Mouse (Mus musculus) cerebellum, adult 2 months (tissue): ENCODE results near the gene Zfp113.

Experiments
- CTCF ChIP-seq: fragments of 200-500 bp; IDR thresholded peaks from 2 replicates; pipeline ENCODE4 v1.5.1; 2011; ENCODE audit warnings: low read depth, mild to moderate bottlenecking, control low read depth, low read length, moderate library complexity, borderline replicate concordance; ENCODE audit not compliant: insufficient read depth
- POLR2A ChIP-seq: fragments of 200-500 bp; IDR thresholded peaks from 2 replicates; pipeline ENCODE4 v1.6.1; 2011; ENCODE audit warnings: low read length, control low read depth, borderline replicate concordance; ENCODE audit not compliant: insufficient read depth

GRCm38 (mm10) chr5:138117199-138118015, 38.1 kb downstream of the Zfp113 start:
- TF ChIP-seq CTCF (no peak), POLR2A (no peak)
